Mouse (Mus musculus): ENCODE data around the gene Fbxo34. TPM values are rescaled to one million over a fixed set of nuclear protein-coding genes. Genes with fewer than 3 reads are reported as not detected.

Fbxo34 gene
- polyA plus RNA-seq, 1 experiment = 4.2 TPM

GRCm38 (mm10) chr14:47489310-47490097 lies 39.3 kb downstream of the Fbxo34 start:
- Histone ChIP-seq H3K27me3 (replicated peaks) (no peaks in the 10 kb centered on the region), H3K4me1 (peaks cover 17% of the 10 kb centered on the region; the same call in 1 of the 2 replicates), H3K4me3 (replicated peaks) (no peak overlapping the region), H3K36me3 (replicated peaks; ENCODE audit: low read length) (no peaks in the 10 kb centered on the region), H3K9me3 (no peaks in the 10 kb centered on the region)
- no peak for TF ChIP-seq GATA1 (IDR thresholded peaks at IDR 0.05; ENCODE audit: borderline replicate concordance, low read length)
- no peak for TF ChIP-seq FLI1 (IDR thresholded peaks at IDR 0.05; ENCODE audit: low read length)

- no peaks in the 10 kb centered on the region for H3K9me3 ChIP-seq
- no peaks in the 10 kb centered on the region for H3K36me3 ChIP-seq (replicated peaks; ENCODE audit: low read length)
- H3K4me1 ChIP-seq = peaks cover 14% of the 10 kb centered on the region; the same call in 1 of the 2 replicates
- TF ChIP-seq FLI1 (IDR thresholded peaks at IDR 0.05; ENCODE audit: low read length) = no peak
- TF ChIP-seq GATA1 (IDR thresholded peaks at IDR 0.05; ENCODE audit: borderline replicate concordance, low read length) = no peak
- no peaks in the 10 kb centered on the region for H3K27me3 ChIP-seq (replicated peaks)
- H3K4me3 ChIP-seq (replicated peaks) = no peak overlapping the region
These were observed 40.5 kb downstream of the Fbxo34 start for GRCm38 (mm10) chr14:47490732-47491131.

GRCm38 (mm10) chr14:47493592-47494361 lies 43.6 kb downstream of the Fbxo34 start:
- Histone ChIP-seq H3K4me1 (peaks cover 25% of the 10 kb centered on the region), H3K27me3 (replicated peaks) (no peaks in the 10 kb centered on the region), H3K36me3 (replicated peaks; ENCODE audit: low read length) (no peaks in the 10 kb centered on the region), H3K4me3 (replicated peaks) (no peak overlapping the region), H3K9me3 (no peaks in the 10 kb centered on the region)
- TF ChIP-seq FLI1 (IDR thresholded peaks at IDR 0.05; ENCODE audit: low read length) = no peak

GRCm38 (mm10) chr14:47495951-47496350 lies 45.7 kb downstream of the Fbxo34 start:
- Histone ChIP-seq H3K9me3 (no peaks in the 10 kb centered on the region), H3K4me3 (replicated peaks) (no peak overlapping the region), H3K36me3 (replicated peaks; ENCODE audit: low read length) (peaks cover 4% of the 10 kb centered on the region), H3K4me1 (peaks cover 20% of the 10 kb centered on the region), H3K27me3 (replicated peaks) (no peaks in the 10 kb centered on the region)
- TF ChIP-seq FLI1 (IDR thresholded peaks at IDR 0.05; ENCODE audit: low read length) (no peak), GATA1 (IDR thresholded peaks at IDR 0.05; ENCODE audit: borderline replicate concordance, low read length) (no peak)

- Histone ChIP-seq H3K4me1 (peaks cover 20% of the 10 kb centered on the region), H3K9me3 (no peaks in the 10 kb centered on the region), H3K36me3 (replicated peaks; ENCODE audit: low read length) (peaks cover 10% of the 10 kb centered on the region), H3K4me3 (replicated peaks) (no peak overlapping the region), H3K27me3 (replicated peaks) (no peaks in the 10 kb centered on the region)
- no peak for TF ChIP-seq FLI1 (IDR thresholded peaks at IDR 0.05; ENCODE audit: low read length)
- no peak for TF ChIP-seq GATA1 (IDR thresholded peaks at IDR 0.05; ENCODE audit: borderline replicate concordance, low read length)
These were observed 46.9 kb downstream of the Fbxo34 start for GRCm38 (mm10) chr14:47497166-47497565.

GRCm38 (mm10) chr14:47498632-47499031 lies 48.4 kb downstream of the Fbxo34 start:
- TF ChIP-seq GATA1 (IDR thresholded peaks at IDR 0.05; ENCODE audit: borderline replicate concordance, low read length) (no peak), FLI1 (IDR thresholded peaks at IDR 0.05; ENCODE audit: low read length) (no peak)
- Histone ChIP-seq H3K36me3 (replicated peaks; ENCODE audit: low read length) (peaks cover 18% of the 10 kb centered on the region), H3K27me3 (replicated peaks) (no peaks in the 10 kb centered on the region), H3K9me3 (no peaks in the 10 kb centered on the region), H3K4me3 (replicated peaks) (no peak overlapping the region), H3K4me1 (peaks cover 28% of the 10 kb centered on the region)

- H3K36me3 ChIP-seq (replicated peaks; ENCODE audit: low read length) = peaks cover 52% of the 10 kb centered on the region
- H3K4me3 ChIP-seq (replicated peaks) = no peak overlapping the region
- H3K27me3 ChIP-seq (replicated peaks) = no peaks in the 10 kb centered on the region
- no peak for TF ChIP-seq FLI1 (IDR thresholded peaks at IDR 0.05; ENCODE audit: low read length)
- no peak for TF ChIP-seq GATA1 (IDR thresholded peaks at IDR 0.05; ENCODE audit: borderline replicate concordance, low read length)
- H3K4me1 ChIP-seq = peaks cover 34% of the 10 kb centered on the region
- no peaks in the 10 kb centered on the region for H3K9me3 ChIP-seq
These were observed 53.8 kb downstream of the Fbxo34 start for GRCm38 (mm10) chr14:47504036-47504435.

- peaks cover 31% of the 10 kb centered on the region for H3K4me1 ChIP-seq
- TF ChIP-seq GATA1 (IDR thresholded peaks at IDR 0.05; ENCODE audit: borderline replicate concordance, low read length) (no peak), FLI1 (IDR thresholded peaks at IDR 0.05; ENCODE audit: low read length) (no peak)
- peaks cover 44% of the 10 kb centered on the region for H3K36me3 ChIP-seq (replicated peaks; ENCODE audit: low read length)
- no peaks in the 10 kb centered on the region for H3K9me3 ChIP-seq
- no peak overlapping the region for H3K4me3 ChIP-seq (replicated peaks)
- H3K27me3 ChIP-seq (replicated peaks) = no peaks in the 10 kb centered on the region
These were observed 56.5 kb downstream of the Fbxo34 start for GRCm38 (mm10) chr14:47506676-47507075.

- Histone ChIP-seq H3K9me3 (no peaks in the 10 kb centered on the region), H3K36me3 (replicated peaks; ENCODE audit: low read length) (peaks cover 39% of the 10 kb centered on the region), H3K4me3 (replicated peaks) (no peak overlapping the region), H3K27me3 (replicated peaks) (no peaks in the 10 kb centered on the region), H3K4me1 (peaks cover 32% of the 10 kb centered on the region)
- TF ChIP-seq FLI1 (IDR thresholded peaks at IDR 0.05; ENCODE audit: low read length) (no peak), GATA1 (IDR thresholded peaks at IDR 0.05; ENCODE audit: borderline replicate concordance, low read length) (no peak)
These were observed 57.8 kb downstream of the Fbxo34 start for GRCm38 (mm10) chr14:47508035-47508434.

- Histone ChIP-seq H3K4me1 (peaks cover 32% of the 10 kb centered on the region), H3K9me3 (no peaks in the 10 kb centered on the region), H3K27me3 (replicated peaks) (no peaks in the 10 kb centered on the region), H3K36me3 (replicated peaks; ENCODE audit: low read length) (peaks cover 21% of the 10 kb centered on the region), H3K4me3 (replicated peaks) (no peak overlapping the region)
- TF ChIP-seq GATA1 (IDR thresholded peaks at IDR 0.05; ENCODE audit: borderline replicate concordance, low read length) (no peak), FLI1 (IDR thresholded peaks at IDR 0.05; ENCODE audit: low read length) (no peak)
These were observed 60.0 kb downstream of the Fbxo34 start for GRCm38 (mm10) chr14:47510244-47510643.
